Mouse (Mus musculus) intestine, embryonic 16.5 days (tissue): ENCODE measurements around the gene Adam12. TPM values are rescaled to one million over a fixed set of nuclear protein-coding genes. Genes with fewer than 3 reads are reported as not detected.

ENCODE experiments used
- ATAC-seq: fragments of 200-750 bp; cut with Nextera tagmentation; 2 replicates; pipeline ENCODE4 v1.8.0; 2017; ENCODE audit warnings: moderate TSS enrichment, moderate library complexity
- H3K27ac ChIP-seq: fragments of 300-500 bp; sonication (generic); 2 replicates; pipeline ENCODE4 v1.5.1; 2014; ENCODE audit warnings: mild to moderate bottlenecking, low read length
- H3K27me3 ChIP-seq: fragments of 300-500 bp; sonication (generic); replicated peaks from 2 replicates; pipeline ENCODE4 v1.6.1; 2014; ENCODE audit warnings: low read length, control low read depth, mixed read lengths; ENCODE audit not compliant: control insufficient read depth, insufficient read depth
- H3K36me3 ChIP-seq: fragments of 300-500 bp; sonication (generic); 2 replicates; pipeline ENCODE4 v1.6.1; 2014; ENCODE audit warnings: low read length, control low read depth; ENCODE audit not compliant: control insufficient read depth, insufficient read depth
- H3K4me1 ChIP-seq: fragments of 300-500 bp; sonication (generic); 2 replicates; pipeline ENCODE4 v1.6.1; 2014; ENCODE audit warnings: low read length, control low read depth, mixed read lengths; ENCODE audit not compliant: control insufficient read depth, insufficient read depth
- H3K4me2 ChIP-seq: fragments of 300-500 bp; sonication (generic); 2 replicates; pipeline ENCODE4 v1.6.1; 2014; ENCODE audit warnings: low read depth, low read length, control low read depth
- H3K4me3 ChIP-seq: fragments of 300-500 bp; sonication (generic); 2 replicates; pipeline ENCODE4 v1.5.1; 2014; ENCODE audit warnings: mild to moderate bottlenecking, low read length
- H3K9ac ChIP-seq: fragments of 300-500 bp; sonication (generic); 2 replicates; pipeline ENCODE4 v1.6.1; 2014; ENCODE audit warnings: low read depth, low read length
- H3K9me3 ChIP-seq: fragments of 300-500 bp; sonication (generic); 2 replicates; pipeline ENCODE4 v1.6.1; 2016; ENCODE audit warnings: low read length, control low read depth; ENCODE audit not compliant: control insufficient read depth
- WGBS: fragments of 180-500 bp; shearing (Covaris S2); extraction: QIAGEN DNeasy Blood & Tissue Kit; methylation state at CpG from one replicate; pipeline ENCODE4 v1.1.7; 2014; 5-methylcytosine and 5-hydroxymethylcytosine counted together
- polyA plus RNA-seq: library from polyadenylated mRNA; unstranded; fragments of >200 nt; fragmentation: Nextera tagmentation; extraction: Ambion mirVana; gene quantifications from 2 replicates; pipeline ENCODE4 v1.2.1, GENCODE M21; 2015

Adam12 gene
- polyA plus RNA-seq, 1 experiment from 2014 or later = 3.0 TPM

DNA sequence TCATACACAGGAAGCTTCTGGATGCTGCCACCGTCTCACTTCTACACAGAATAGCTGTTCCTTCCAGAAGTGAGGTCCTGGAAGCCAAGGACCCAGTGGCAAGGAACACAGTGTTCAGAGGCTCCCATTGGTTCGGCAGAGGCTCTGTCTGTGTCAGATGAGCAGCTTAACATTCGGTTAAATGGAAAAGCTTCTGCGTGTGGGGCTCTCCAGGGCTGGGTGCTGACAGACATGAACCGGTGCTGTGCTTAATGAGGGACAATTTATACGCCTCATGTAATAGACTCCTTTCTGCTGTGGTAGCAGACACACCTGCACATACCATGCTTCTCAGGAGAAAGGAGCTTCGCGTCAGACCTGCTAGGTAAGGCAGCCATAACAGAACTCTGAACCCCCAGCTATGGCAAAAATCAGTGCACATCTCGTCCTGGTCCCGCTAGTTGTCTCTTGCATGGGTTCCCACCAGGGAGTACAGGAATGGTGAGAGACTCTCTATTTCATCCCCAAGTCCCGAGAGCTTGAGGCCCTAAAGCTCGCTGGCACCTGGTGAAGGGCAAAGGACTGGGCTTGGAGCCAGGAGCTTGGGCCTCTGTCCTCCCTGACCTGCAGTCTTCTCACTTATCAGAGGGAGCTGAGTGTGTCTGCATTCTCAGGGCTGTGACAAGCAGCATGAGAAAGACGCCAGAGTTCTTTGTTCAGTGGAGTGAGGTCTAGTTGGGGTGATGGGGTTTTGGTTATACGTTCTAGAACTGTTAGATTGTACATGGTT is 280.0 kb downstream of the Adam12 start:
- Histone ChIP-seq H3K27ac (no peak overlapping the region), H3K9ac (no peak overlapping the region), H3K4me1 (peaks cover 9% of the 10 kb centered on the region; the same call in 1 of the 2 replicates), H3K27me3 (no peaks in the 10 kb centered on the region), H3K36me3 (no peaks in the 10 kb centered on the region), H3K9me3 (no peaks in the 10 kb centered on the region), H3K4me3 (no peak overlapping the region), H3K4me2 (no peak overlapping the region)
- WGBS = 83% methylated on average over 14 of the region's 14 CpGs
- no peak for ATAC-seq

DNA sequence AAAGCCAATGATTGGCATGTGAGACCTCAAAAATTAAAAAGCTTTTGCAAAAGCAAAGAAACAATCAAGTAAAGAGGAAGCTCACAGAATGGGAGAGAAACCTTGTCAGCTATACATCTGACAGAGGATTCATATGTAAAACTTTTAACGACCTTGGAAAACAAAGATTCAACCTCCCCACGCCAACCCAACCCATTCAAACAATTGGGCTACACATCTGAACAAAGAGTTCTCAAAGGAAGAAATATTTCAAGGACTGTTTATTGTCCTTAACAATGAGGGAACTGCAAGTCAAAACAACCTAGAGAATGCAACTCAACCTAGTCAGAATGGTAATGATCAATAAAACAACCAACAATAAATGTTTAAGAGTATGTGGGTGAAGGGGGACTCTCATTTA is 284.6 kb downstream of the Adam12 start:
- Histone ChIP-seq H3K9ac (no peak overlapping the region), H3K9me3 (no peaks in the 10 kb centered on the region), H3K4me2 (no peak overlapping the region), H3K36me3 (no peaks in the 10 kb centered on the region), H3K27ac (no peak overlapping the region), H3K27me3 (no peaks in the 10 kb centered on the region), H3K4me3 (no peak overlapping the region), H3K4me1 (no peaks in the 10 kb centered on the region)
- WGBS = 74% methylated on average over 2 of the region's 2 CpGs
- no peak for ATAC-seq

DNA sequence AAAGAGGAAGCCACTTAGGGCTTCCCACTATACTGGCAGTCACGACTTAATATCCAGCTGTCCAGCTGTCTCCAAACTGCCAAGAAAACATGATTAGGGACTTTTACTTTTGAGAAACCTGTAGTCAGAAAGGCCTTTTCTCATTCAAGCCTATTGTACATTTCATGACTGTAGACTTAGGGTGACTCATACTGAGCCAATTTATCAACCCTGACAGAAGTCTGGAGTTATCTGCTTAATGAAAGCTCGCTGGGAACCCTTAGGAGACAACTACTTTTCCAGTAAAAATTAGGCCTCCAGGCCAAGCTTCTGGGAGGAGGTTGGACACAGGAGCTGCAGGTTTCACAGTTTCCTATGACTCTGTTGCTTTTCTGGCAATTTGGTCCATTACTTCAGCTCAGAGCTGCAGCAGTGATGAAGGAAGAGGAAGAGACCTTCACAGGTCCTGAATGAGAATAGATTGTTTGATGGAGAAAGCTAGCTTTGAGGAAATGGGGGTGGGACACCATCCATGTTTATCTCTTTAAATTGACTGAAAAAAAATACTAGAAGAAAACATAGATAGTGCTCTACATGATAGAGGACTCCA is 285.1 kb downstream of the Adam12 start:
- H3K36me3 ChIP-seq = no peaks in the 10 kb centered on the region
- 34% methylated on average over 2 of the region's 2 CpGs for WGBS
- no peak overlapping the region for H3K4me3 ChIP-seq
- H3K9me3 ChIP-seq = no peaks in the 10 kb centered on the region
- H3K27ac ChIP-seq = peak overlapping the region; percentile 18; the same call in 1 of the 2 replicates
- H3K4me2 ChIP-seq = no peak overlapping the region
- no peak overlapping the region for H3K9ac ChIP-seq
- no peaks in the 10 kb centered on the region for H3K27me3 ChIP-seq
- no peak for ATAC-seq
- no peaks in the 10 kb centered on the region for H3K4me1 ChIP-seq

DNA sequence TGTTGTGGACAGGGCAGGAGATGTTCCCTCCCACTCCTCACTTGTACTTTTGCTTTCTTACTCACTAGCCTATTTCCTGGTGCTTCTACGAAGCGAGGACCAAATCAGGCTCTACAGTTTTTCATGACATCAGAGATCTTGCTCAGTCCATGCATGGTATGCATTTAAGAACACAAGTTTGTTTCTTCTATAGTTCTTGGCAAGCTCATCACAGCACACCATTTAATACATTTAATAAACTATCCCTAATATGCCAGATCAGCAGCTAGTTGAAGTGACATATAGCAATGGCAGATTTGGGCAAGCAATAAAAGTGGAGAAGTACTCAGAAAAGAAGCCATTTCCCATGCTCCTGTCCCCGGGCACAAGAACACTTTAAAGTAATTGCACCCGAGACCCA is 285.8 kb downstream of the Adam12 start:
- ATAC-seq = no peak
- Histone ChIP-seq H3K36me3 (no peaks in the 10 kb centered on the region), H3K9ac (no peak overlapping the region), H3K4me3 (no peak overlapping the region), H3K27ac (no peak overlapping the region; the same call in none of the 2 replicates), H3K4me1 (no peaks in the 10 kb centered on the region), H3K4me2 (no peak overlapping the region), H3K9me3 (no peaks in the 10 kb centered on the region), H3K27me3 (0 out of 2 replicates have a peak, but pooled peaks cover 2% of the 10 kb centered on the region)
- WGBS = 65% methylated on average over 4 of the region's 4 CpGs

DNA sequence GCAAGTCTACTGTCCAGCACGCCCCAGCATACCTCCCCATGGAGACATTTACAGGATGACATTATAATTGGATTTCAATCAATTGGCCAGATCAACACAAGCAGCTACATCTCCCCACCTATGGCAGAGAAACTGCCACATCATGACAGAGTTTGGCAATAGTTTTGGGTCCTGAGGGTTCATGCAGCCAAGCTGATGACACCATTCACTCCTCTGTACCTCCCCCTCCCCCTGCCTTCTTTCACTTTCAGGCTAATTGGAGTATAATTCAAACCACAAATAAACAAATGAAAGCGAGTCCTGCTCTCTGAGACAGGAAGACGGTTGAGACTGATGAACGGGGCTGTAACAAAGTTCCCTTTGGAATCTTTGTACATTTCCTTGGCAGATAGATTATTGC is 291.5 kb downstream of the Adam12 start:
- H3K4me3 ChIP-seq = no peak overlapping the region
- 0 out of 2 replicates have a peak, but pooled peaks cover 2% of the 10 kb centered on the region for H3K27me3 ChIP-seq
- no peaks in the 10 kb centered on the region for H3K4me1 ChIP-seq
- H3K9me3 ChIP-seq = no peaks in the 10 kb centered on the region
- ATAC-seq = no peak
- H3K36me3 ChIP-seq = no peaks in the 10 kb centered on the region
- H3K27ac ChIP-seq = no peak overlapping the region
- 70% methylated on average over 4 of the region's 4 CpGs for WGBS
- no peak overlapping the region for H3K4me2 ChIP-seq
- H3K9ac ChIP-seq = no peak overlapping the region

DNA sequence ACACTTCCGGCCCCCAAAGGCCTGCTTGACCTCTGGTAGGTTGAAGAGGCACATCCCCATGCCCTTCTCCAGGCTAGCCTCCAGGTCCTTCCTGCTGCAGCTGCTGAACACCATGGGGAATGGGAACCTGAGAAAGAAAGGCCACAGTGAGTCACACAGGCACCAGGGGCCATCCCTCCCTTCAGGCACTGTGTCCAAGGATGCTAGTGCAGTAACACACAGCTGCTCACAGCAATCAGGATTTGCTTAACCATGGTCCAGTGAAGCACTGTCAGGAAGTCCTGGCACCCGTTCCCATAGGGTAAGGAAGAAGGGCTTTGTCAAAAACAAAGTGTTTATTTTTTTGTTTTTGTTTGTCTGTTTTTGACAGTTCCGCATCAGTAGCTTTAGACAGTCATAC is 294.5 kb downstream of the Adam12 start:
- 0 out of 2 replicates have a peak, but pooled peaks cover 2% of the 10 kb centered on the region for H3K27me3 ChIP-seq
- no peak for ATAC-seq
- WGBS = 83% methylated on average over 3 of the region's 3 CpGs
- H3K9me3 ChIP-seq = no peaks in the 10 kb centered on the region
- no peak overlapping the region for H3K4me2 ChIP-seq
- H3K4me1 ChIP-seq = peaks cover 10% of the 10 kb centered on the region; the same call in 1 of the 2 replicates
- no peaks in the 10 kb centered on the region for H3K36me3 ChIP-seq
- no peak overlapping the region for H3K27ac ChIP-seq
- H3K4me3 ChIP-seq = no peak overlapping the region
- H3K9ac ChIP-seq = no peak overlapping the region

DNA sequence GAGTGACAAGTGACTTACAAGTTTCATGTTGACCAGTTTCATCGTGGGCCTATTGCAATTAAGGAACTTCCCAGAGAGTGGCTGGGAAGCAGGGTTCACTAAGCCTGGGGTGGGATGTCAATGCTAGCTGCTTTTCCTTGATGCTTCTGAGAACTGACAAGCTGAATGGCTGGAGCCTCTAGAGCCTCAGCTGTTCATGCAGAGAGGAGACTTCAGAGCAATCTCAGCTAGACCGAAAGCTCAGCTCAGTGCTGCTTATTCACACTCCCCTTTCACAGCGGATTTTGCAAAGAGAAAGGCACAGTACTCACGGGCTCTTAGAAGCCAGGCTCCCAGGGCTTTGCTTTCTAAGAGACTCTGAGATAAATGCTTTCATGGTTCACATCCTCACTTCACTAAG is 295.6 kb downstream of the Adam12 start:
- 72% methylated on average over 4 of the region's 4 CpGs for WGBS
- Histone ChIP-seq H3K36me3 (no peaks in the 10 kb centered on the region), H3K4me1 (peaks cover 10% of the 10 kb centered on the region; the same call in 1 of the 2 replicates), H3K4me2 (no peak overlapping the region), H3K27ac (no peak overlapping the region), H3K9me3 (no peaks in the 10 kb centered on the region), H3K4me3 (no peak overlapping the region), H3K27me3 (0 out of 2 replicates have a peak, but pooled peaks cover 2% of the 10 kb centered on the region), H3K9ac (no peak overlapping the region)
- no peak for ATAC-seq

DNA sequence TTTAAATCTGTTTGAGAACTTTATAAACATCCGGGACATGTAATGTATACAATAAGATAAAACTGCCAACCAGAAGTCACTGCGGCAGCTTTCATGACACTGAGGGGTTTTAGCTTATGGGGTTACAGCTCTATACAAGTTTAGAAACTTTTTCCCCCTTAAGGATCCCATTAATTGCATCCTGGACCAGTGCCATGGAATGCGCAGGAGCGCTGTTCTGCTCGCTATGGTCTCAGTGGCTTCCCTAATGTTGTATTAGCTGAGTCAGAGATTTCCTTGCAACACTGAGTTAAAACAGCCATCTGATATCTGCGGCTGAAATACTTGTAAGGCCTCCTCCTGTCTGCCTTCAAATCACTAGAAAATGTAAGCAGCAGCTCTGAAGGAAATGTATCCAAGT is 298.6 kb downstream of the Adam12 start:
- Histone ChIP-seq H3K4me3 (no peak overlapping the region), H3K27me3 (no peaks in the 10 kb centered on the region; the same call in 1 of the 2 replicates), H3K27ac (no peak overlapping the region), H3K9me3 (no peaks in the 10 kb centered on the region), H3K4me2 (no peak overlapping the region), H3K9ac (no peak overlapping the region), H3K4me1 (peaks cover 10% of the 10 kb centered on the region; the same call in 1 of the 2 replicates), H3K36me3 (no peaks in the 10 kb centered on the region)
- 38% methylated on average over 6 of the region's 6 CpGs for WGBS
- ATAC-seq = peak; percentile 74

DNA sequence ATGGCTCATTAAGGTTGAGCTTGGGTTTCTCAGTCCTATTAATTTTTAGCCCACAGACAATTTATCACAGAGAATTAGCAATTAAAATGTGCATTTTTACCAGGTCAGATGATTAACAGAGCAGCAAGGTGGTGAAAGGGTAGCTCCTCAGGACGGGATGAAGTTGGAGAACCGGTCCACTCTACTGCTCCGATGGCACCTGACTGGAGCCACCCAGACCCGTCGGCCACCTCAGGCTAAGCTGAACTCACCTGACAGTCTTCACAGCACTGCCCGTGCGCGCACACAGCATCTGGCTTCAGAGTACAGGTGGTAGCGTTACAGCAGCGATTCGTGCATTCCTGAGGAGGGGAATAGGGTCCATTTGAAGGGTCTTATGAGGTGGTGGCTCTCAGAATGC is 300.5 kb downstream of the Adam12 start:
- Histone ChIP-seq H3K27me3 (no peaks in the 10 kb centered on the region; the same call in 1 of the 2 replicates), H3K36me3 (no peaks in the 10 kb centered on the region), H3K27ac (no peak overlapping the region), H3K4me2 (no peak overlapping the region), H3K4me3 (no peak overlapping the region), H3K4me1 (peaks cover 10% of the 10 kb centered on the region; the same call in 1 of the 2 replicates), H3K9me3 (no peaks in the 10 kb centered on the region), H3K9ac (no peak overlapping the region)
- ATAC-seq = no peak
- 93% methylated on average over 11 of the region's 11 CpGs for WGBS
